Mouse (Mus musculus) midbrain, embryonic 12.5 days (tissue): ENCODE measurements around the gene Gm37240. TPM values are rescaled to one million over a fixed set of nuclear protein-coding genes. Genes with fewer than 3 reads are reported as not detected.

Source experiments
- ATAC-seq: fragments of 200-750 bp; cut with Nextera tagmentation; 2 replicates; pipeline ENCODE4 v1.8.0; 2017; ENCODE audit warnings: low read depth, moderate TSS enrichment, moderate library complexity; ENCODE audit not compliant: low FRiP score
- H3K27ac ChIP-seq: fragments of 300-500 bp; sonication (generic); replicated peaks from 2 replicates; pipeline ENCODE4 v1.5.1; 2016; ENCODE audit warnings: mild to moderate bottlenecking
- H3K27me3 ChIP-seq: fragments of 300-500 bp; sonication (generic); 2 replicates; pipeline ENCODE4 v1.6.1; 2016; ENCODE audit warnings: mild to moderate bottlenecking
- H3K36me3 ChIP-seq: fragments of 300-500 bp; sonication (generic); 2 replicates; pipeline ENCODE4 v1.6.1; 2016
- H3K4me1 ChIP-seq: fragments of 300-500 bp; sonication (generic); 2 replicates; pipeline ENCODE4 v1.6.1; 2016
- H3K4me2 ChIP-seq: fragments of 300-500 bp; sonication (generic); replicated peaks from 2 replicates; pipeline ENCODE4 v1.6.1; 2016; ENCODE audit warnings: mild to moderate bottlenecking, moderate library complexity
- H3K4me3 ChIP-seq: fragments of 300-500 bp; sonication (generic); 2 replicates; pipeline ENCODE4 v1.5.1; 2016; ENCODE audit warnings: mild to moderate bottlenecking
- H3K9ac ChIP-seq: fragments of 300-500 bp; sonication (generic); replicated peaks from 2 replicates; pipeline ENCODE4 v1.6.1; 2016; ENCODE audit warnings: mild to moderate bottlenecking, moderate library complexity
- H3K9me3 ChIP-seq: fragments of 300-500 bp; sonication (generic); 2 replicates; pipeline ENCODE4 v1.6.1; 2016; ENCODE audit warnings: mild to moderate bottlenecking
- WGBS: fragments of 180-500 bp; shearing (Covaris S2); methylation state at CpG from one replicate; pipeline ENCODE4 v1.1.7; 2016; 5-methylcytosine and 5-hydroxymethylcytosine counted together
- polyA plus RNA-seq: library from polyadenylated mRNA; unstranded; fragments of >200 nt; fragmentation: Nextera tagmentation; extraction: Ambion mirVana; gene quantifications from 2 replicates; pipeline ENCODE4 v1.2.1, GENCODE M21; 2016

The Gm37240 gene
- polyA plus RNA-seq, 1 experiment from 2014 or later, result 0.96 TPM

- Histone ChIP-seq H3K27me3 (no peaks in the 10 kb centered on the region), H3K4me2 (no peak overlapping the region), H3K4me3 (no peak overlapping the region), H3K36me3 (peaks cover 10% of the 10 kb centered on the region; the same call in 1 of the 2 replicates), H3K4me1 (no peaks in the 10 kb centered on the region), H3K9me3 (no peaks in the 10 kb centered on the region), H3K27ac (no peak overlapping the region), H3K9ac (no peak overlapping the region)
- WGBS, result 97% methylated on average over 2 of the region's 2 CpGs
- ATAC-seq, result no peak
These were observed 251.7 kb downstream of the Gm37240 start for GRCm38 (mm10) chr3:85635591-85635990.

DNA sequence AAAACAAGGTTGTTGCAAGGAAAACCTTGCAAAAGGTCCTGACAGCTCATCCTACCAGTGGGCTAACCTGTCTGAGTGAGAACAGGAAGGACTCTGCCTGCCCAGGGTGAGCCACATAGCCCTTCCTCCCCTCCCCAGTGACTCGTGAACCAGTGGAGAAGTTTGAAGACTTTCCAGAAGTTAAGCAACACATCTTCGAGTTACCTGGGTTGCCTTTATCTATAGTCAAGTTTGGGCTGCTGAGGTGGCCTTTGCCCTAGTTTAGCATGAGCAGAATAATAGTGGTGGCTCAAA is 252.2 kb downstream of the Gm37240 start:
- Histone ChIP-seq H3K4me3 (no peak overlapping the region), H3K4me2 (no peak overlapping the region), H3K4me1 (no peaks in the 10 kb centered on the region), H3K27ac (no peak overlapping the region), H3K27me3 (no peaks in the 10 kb centered on the region), H3K9ac (no peak overlapping the region), H3K9me3 (no peaks in the 10 kb centered on the region), H3K36me3 (peaks cover 10% of the 10 kb centered on the region; the same call in 1 of the 2 replicates)
- ATAC-seq, result no peak
- 82% methylated on average over 2 of the region's 2 CpGs for WGBS

GRCm38 (mm10) chr3:85634389-85635125 is 252.8 kb downstream of the Gm37240 start:
- no peak overlapping the region for H3K9ac ChIP-seq
- no peak for ATAC-seq
- no peaks in the 10 kb centered on the region for H3K4me1 ChIP-seq
- H3K27me3 ChIP-seq, result no peaks in the 10 kb centered on the region
- H3K4me2 ChIP-seq, result no peak overlapping the region
- no peaks in the 10 kb centered on the region for H3K9me3 ChIP-seq
- no peak overlapping the region for H3K27ac ChIP-seq
- H3K4me3 ChIP-seq, result no peak overlapping the region
- peaks cover 10% of the 10 kb centered on the region; the same call in 1 of the 2 replicates for H3K36me3 ChIP-seq
- 88% methylated on average over 8 of the region's 8 CpGs for WGBS

- no peak overlapping the region for H3K4me3 ChIP-seq
- H3K9ac ChIP-seq, result no peak overlapping the region
- H3K27me3 ChIP-seq, result no peaks in the 10 kb centered on the region
- no peaks in the 10 kb centered on the region for H3K9me3 ChIP-seq
- H3K36me3 ChIP-seq, result peaks cover 10% of the 10 kb centered on the region; the same call in 1 of the 2 replicates
- H3K27ac ChIP-seq, result no peak overlapping the region
- 91% methylated on average over 2 of the region's 2 CpGs for WGBS
- no peaks in the 10 kb centered on the region for H3K4me1 ChIP-seq
- no peak for ATAC-seq
- no peak overlapping the region for H3K4me2 ChIP-seq
These were observed 253.6 kb downstream of the Gm37240 start for GRCm38 (mm10) chr3:85633733-85634132.

GRCm38 (mm10) chr3:85629895-85630510 is 257.3 kb downstream of the Gm37240 start:
- Histone ChIP-seq H3K4me1 (no peaks in the 10 kb centered on the region), H3K9ac (no peak overlapping the region), H3K36me3 (no peaks in the 10 kb centered on the region), H3K4me3 (no peak overlapping the region), H3K27ac (no peak overlapping the region), H3K9me3 (no peaks in the 10 kb centered on the region), H3K27me3 (no peaks in the 10 kb centered on the region), H3K4me2 (no peak overlapping the region)
- 97% methylated on average over 4 of the region's 4 CpGs for WGBS
- ATAC-seq, result no peak

DNA sequence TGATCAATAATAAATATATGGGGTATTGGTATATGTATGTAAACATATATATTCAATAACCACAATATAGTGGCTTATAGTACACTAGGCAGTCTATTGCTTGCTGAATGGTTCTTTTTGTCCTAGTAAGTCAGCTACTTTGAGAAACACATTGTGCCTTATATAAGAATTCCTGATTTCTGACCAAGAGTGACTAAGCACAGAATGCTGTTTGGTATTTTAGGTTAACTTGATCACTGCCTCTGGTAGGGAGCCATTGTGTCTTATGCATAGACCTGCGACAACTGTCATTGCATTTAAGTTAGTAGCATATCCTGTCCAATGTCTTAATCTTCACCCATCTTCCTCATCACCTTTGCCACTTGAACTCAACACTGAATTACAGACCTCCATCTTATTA is 267.6 kb downstream of the Gm37240 start:
- Histone ChIP-seq H3K36me3 (peaks cover 10% of the 10 kb centered on the region; the same call in 1 of the 2 replicates), H3K4me3 (no peak overlapping the region), H3K9ac (no peak overlapping the region), H3K27me3 (no peaks in the 10 kb centered on the region), H3K9me3 (no peaks in the 10 kb centered on the region), H3K4me2 (no peak overlapping the region), H3K4me1 (no peaks in the 10 kb centered on the region), H3K27ac (no peak overlapping the region)
- 90% methylated on average over 1 of the region's 1 CpGs for WGBS
- no peak for ATAC-seq

DNA sequence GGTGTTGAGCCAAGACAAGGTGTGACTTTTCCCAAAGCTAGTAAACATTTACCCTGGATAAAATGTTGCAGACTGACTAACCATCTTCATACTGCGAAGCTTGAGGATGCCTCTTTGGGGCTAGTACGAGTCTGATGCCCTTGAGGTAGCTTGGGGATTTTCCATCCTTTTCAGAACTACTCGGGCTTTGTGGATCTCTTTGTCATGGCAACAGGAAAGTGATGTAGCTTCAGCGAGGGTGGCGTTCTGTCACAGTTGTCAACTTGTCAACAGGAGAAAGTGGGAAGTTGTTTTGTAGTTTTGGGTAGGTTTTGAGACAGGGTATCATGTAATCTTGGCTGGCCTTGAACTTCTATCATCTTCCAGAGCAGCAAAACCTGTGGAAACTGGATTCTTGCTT is 268.0 kb downstream of the Gm37240 start:
- WGBS, result 77% methylated on average over 5 of the region's 5 CpGs
- no peak overlapping the region for H3K4me3 ChIP-seq
- ATAC-seq, result no peak
- peaks cover 10% of the 10 kb centered on the region; the same call in 1 of the 2 replicates for H3K36me3 ChIP-seq
- no peaks in the 10 kb centered on the region for H3K9me3 ChIP-seq
- H3K27me3 ChIP-seq, result no peaks in the 10 kb centered on the region
- H3K4me1 ChIP-seq, result no peaks in the 10 kb centered on the region
- no peak overlapping the region for H3K9ac ChIP-seq
- no peak overlapping the region for H3K27ac ChIP-seq
- no peak overlapping the region for H3K4me2 ChIP-seq

DNA sequence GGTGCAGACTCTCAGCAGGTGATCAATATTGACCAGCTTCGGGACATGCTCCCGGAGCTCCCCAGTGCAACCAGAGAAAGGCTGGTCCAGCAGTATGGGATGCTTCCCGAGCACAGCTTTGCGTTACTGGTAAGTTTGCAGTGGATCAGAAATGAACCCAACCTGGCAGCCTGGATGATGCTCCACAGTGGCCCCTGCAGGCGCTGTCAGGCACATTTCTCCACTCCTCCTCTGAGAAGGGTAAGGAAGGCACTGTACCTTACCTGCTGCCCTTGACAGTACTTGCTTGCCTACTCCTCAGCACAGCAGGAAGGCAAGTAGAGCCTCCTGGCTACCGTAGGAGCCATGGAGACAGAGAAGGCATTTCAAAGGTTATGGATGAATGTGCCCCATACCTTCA is 268.4 kb downstream of the Gm37240 start:
- H3K4me3 ChIP-seq, result no peak overlapping the region
- no peaks in the 10 kb centered on the region for H3K9me3 ChIP-seq
- H3K27me3 ChIP-seq, result no peaks in the 10 kb centered on the region
- no peak overlapping the region for H3K4me2 ChIP-seq
- H3K9ac ChIP-seq, result no peak overlapping the region
- no peak for ATAC-seq
- H3K4me1 ChIP-seq, result no peaks in the 10 kb centered on the region
- H3K36me3 ChIP-seq, result peaks cover 10% of the 10 kb centered on the region; the same call in 1 of the 2 replicates
- H3K27ac ChIP-seq, result no peak overlapping the region
- 85% methylated on average over 6 of the region's 6 CpGs for WGBS

DNA sequence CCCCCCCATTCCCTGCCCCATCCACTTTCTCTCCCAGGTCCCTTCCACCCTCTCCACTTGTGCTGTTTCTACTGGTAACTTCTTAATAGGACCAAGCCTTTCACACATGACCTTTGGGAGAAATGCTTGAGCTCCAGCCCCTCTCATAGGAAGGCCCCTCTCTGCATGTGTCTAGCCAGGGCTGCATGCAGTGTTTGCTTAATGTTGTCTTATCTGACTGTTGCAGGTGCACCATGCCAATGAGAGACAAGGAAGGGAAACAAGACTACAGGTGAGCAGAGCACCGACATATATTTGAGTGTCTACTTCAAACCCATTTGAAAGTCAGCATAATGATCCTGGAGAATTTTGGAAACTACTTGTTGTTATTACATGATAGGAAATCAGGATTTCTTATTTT is 270.9 kb downstream of the Gm37240 start:
- ATAC-seq, result no peak
- 90% methylated on average over 1 of the region's 1 CpGs for WGBS
- Histone ChIP-seq H3K36me3 (0 out of 2 replicates have a peak, but pooled peaks cover 6% of the 10 kb centered on the region), H3K9me3 (no peaks in the 10 kb centered on the region), H3K9ac (no peak overlapping the region), H3K27ac (no peak overlapping the region), H3K4me2 (no peak overlapping the region), H3K4me3 (no peak overlapping the region), H3K27me3 (no peaks in the 10 kb centered on the region), H3K4me1 (no peaks in the 10 kb centered on the region)

GRCm38 (mm10) chr3:85607753-85608152 is 279.6 kb downstream of the Gm37240 start:
- no peak for ATAC-seq
- H3K4me1 ChIP-seq, result peaks cover 4% of the 10 kb centered on the region; the same call in 1 of the 2 replicates
- H3K27me3 ChIP-seq, result no peaks in the 10 kb centered on the region
- 92% methylated on average over 2 of the region's 2 CpGs for WGBS
- H3K36me3 ChIP-seq, result 0 out of 2 replicates have a peak, but pooled peaks cover 3% of the 10 kb centered on the region
- H3K9me3 ChIP-seq, result no peaks in the 10 kb centered on the region
- H3K27ac ChIP-seq, result no peak overlapping the region
- no peak overlapping the region for H3K4me2 ChIP-seq
- H3K4me3 ChIP-seq, result no peak overlapping the region
- no peak overlapping the region for H3K9ac ChIP-seq

DNA sequence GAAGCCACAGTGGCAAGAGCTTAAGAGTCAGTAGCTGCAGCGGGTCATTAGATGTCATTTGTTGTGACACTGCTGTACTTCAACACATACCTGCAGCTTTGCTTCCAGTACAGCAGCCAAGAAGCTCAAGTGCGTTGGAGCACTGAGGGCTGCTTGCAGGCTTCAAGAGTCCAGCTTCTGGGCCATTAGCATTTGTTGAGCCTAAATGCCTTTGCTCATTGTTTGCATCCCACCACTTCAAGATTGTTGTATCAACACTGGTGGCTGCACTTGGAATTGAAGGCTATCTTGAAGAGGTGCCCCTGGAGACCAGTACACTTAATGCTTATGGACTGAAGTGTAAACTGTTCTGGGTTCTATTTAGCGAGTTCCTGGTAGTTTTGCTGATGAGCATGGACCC is 280.4 kb downstream of the Gm37240 start:
- H3K27ac ChIP-seq, result no peak overlapping the region
- peaks cover 7% of the 10 kb centered on the region for H3K4me1 ChIP-seq
- H3K27me3 ChIP-seq, result no peaks in the 10 kb centered on the region
- ATAC-seq, result no peak
- 0 out of 2 replicates have a peak, but pooled peaks cover 3% of the 10 kb centered on the region for H3K36me3 ChIP-seq
- H3K4me3 ChIP-seq, result no peak overlapping the region
- H3K9me3 ChIP-seq, result no peaks in the 10 kb centered on the region
- H3K9ac ChIP-seq, result no peak overlapping the region
- 86% methylated on average over 3 of the region's 3 CpGs for WGBS
- H3K4me2 ChIP-seq, result no peak overlapping the region

DNA sequence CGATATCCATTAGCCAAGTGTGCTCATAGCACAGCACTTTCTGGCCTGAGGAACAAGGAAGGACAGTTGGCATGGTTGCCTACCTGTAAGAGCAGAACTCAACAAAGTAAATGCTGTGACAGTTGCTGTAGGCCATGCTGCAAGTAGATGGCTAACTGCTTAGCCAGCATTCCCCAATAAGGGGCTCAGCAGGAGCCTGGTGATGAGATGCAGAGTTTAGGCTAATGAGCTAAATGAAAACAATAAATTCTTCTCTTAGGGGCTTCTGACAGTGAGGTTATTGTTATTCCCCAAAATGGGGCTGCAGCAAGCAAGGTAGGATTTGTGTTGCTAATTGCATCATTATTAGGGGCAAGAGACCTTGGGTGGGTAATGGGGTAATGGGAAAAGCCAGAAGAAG is 283.5 kb downstream of the Gm37240 start:
- WGBS, result 94% methylated on average over 1 of the region's 1 CpGs
- H3K4me2 ChIP-seq, result no peak overlapping the region
- H3K9me3 ChIP-seq, result no peaks in the 10 kb centered on the region
- no peaks in the 10 kb centered on the region for H3K36me3 ChIP-seq
- no peaks in the 10 kb centered on the region for H3K27me3 ChIP-seq
- H3K4me3 ChIP-seq, result no peak overlapping the region
- no peak for ATAC-seq
- H3K9ac ChIP-seq, result no peak overlapping the region
- no peak overlapping the region for H3K27ac ChIP-seq
- H3K4me1 ChIP-seq, result peaks cover 13% of the 10 kb centered on the region
